Comparison of ENCODE assay signal across 23 mouse cellular contexts in genomic region chr2:28882826-28883485, GRCm38 (mm10). TPM values are rescaled to one million over a fixed set of nuclear protein-coding genes. Genes with fewer than 3 reads are reported as not detected.
DNase-seq lines count a peak whose midpoint lies in the region; ATAC-seq lines count a peak whose summit lies in the region.
"Had no signal": no experiment of that assay in that cellular context is flagged by ENCODE, and none has a peak within 500 bp of the region (broad histone marks: within the 10 kb centered on the region; RNA-seq: fewer than 3 reads in every experiment).

No protein-coding gene starts in this region.

- DNase-seq in heart, adult 8-10 months (ENCODE audit: low spot score): peak; percentile 3
- no peak for DNase-seq in heart, postnatal 4 days
- no peak for DNase-seq in midbrain, embryonic 10.5 days (ENCODE audit: low spot score)
- peak; percentile 14 for DNase-seq in fat pad, adult 2 months (ENCODE audit: extremely low read depth, low read depth, low spot score)
- peak; percentile 54 for DNase-seq in skeletal muscle tissue, adult 2 months (ENCODE audit: low read depth, low spot score)
- DNase-seq in right cerebral cortex, adult 18-20 months: no peak
- DNase-seq: liver; lung, adult 2 months; spleen, adult 18-20 months; thymus, postnatal 14 days had no signal

- H3K27me3 ChIP-seq in midbrain, embryonic 13.5 days: no peaks in the 10 kb centered on the region
- peaks cover 8% of the 10 kb centered on the region for H3K27me3 ChIP-seq in midbrain, embryonic 10.5 days (ENCODE audit: low read depth, poor library complexity, severe bottlenecking)
- H3K27me3 ChIP-seq: embryonic facial prominence, embryonic 13.5 days; forebrain, embryonic 12.5 days; hindbrain, embryonic 12.5 days had no signal

- H3K9me3 ChIP-seq in midbrain, embryonic 13.5 days: no peaks in the 10 kb centered on the region
- no peaks in the 10 kb centered on the region for H3K9me3 ChIP-seq in midbrain, embryonic 10.5 days (replicated peaks)
- H3K9me3 ChIP-seq: embryonic facial prominence, embryonic 13.5 days; forebrain, embryonic 12.5 days; G1E; hindbrain, embryonic 12.5 days had no signal

- H3K4me3 ChIP-seq in midbrain, embryonic 13.5 days (replicated peaks): no peak overlapping the region
- H3K4me3 ChIP-seq in midbrain, embryonic 10.5 days: no peak overlapping the region
- H3K4me3 ChIP-seq: embryonic facial prominence, embryonic 13.5 days; forebrain, embryonic 12.5 days; heart, adult 2 months; hindbrain, embryonic 12.5 days; left cerebral cortex, adult 2 months had no signal

- H3K4me1 ChIP-seq in midbrain, embryonic 13.5 days (replicated peaks): peaks cover 51% of the 10 kb centered on the region
- H3K4me1 ChIP-seq in midbrain, embryonic 10.5 days: peaks cover 45% of the 10 kb centered on the region
- H3K4me1 ChIP-seq: embryonic facial prominence, embryonic 13.5 days had no signal

- no peak overlapping the region for H3K4me2 ChIP-seq in midbrain, embryonic 13.5 days (replicated peaks)
- H3K4me2 ChIP-seq: embryonic facial prominence, embryonic 13.5 days; forebrain, embryonic 12.5 days; hindbrain, embryonic 12.5 days had no signal

- H3K27ac ChIP-seq in midbrain, embryonic 13.5 days: peak overlapping the region; percentile 75
- H3K27ac ChIP-seq in midbrain, embryonic 10.5 days (replicated peaks): no peak overlapping the region
- H3K27ac ChIP-seq: embryonic facial prominence, embryonic 13.5 days; forebrain, embryonic 12.5 days; heart, adult 2 months; hindbrain, embryonic 12.5 days; left cerebral cortex, adult 2 months; macrophage had no signal

- H3K9ac ChIP-seq in midbrain, embryonic 13.5 days (replicated peaks): no peak overlapping the region
- H3K9ac ChIP-seq: embryonic facial prominence, embryonic 13.5 days; forebrain, embryonic 12.5 days; hindbrain, embryonic 12.5 days had no signal

- peaks cover 47% of the 10 kb centered on the region for H3K36me3 ChIP-seq in midbrain, embryonic 13.5 days
- H3K36me3 ChIP-seq in midbrain, embryonic 10.5 days: peaks cover 72% of the 10 kb centered on the region

- WGBS in midbrain, embryonic 13.5 days: 42% methylated on average over 6 of the region's 6 CpGs
- 73% methylated on average over 6 of the region's 6 CpGs for WGBS in midbrain, embryonic 10.5 days

- ATAC-seq in midbrain, embryonic 13.5 days: 0 out of 2 replicates have a peak, but pooled peaks have one; percentile 37
- ATAC-seq: intestine, embryonic 16.5 days had no signal

RNA-seq across cellular contexts. Expression of gene Barhl1, which starts 33.5 kb away (rescaled TPM):
- not detected for total RNA-seq in heart, adult 8-10 months (2022)
- total RNA-seq in heart, postnatal 4 days (2021): not detected
- 29.8 and 41.8 TPM in 2 replicates for polyA plus RNA-seq in midbrain, embryonic 13.5 days (2015; fragmentation: Nextera tagmentation; extraction: Ambion mirVana)
- polyA plus RNA-seq in midbrain, embryonic 10.5 days (2016; fragmentation: Nextera tagmentation; extraction: Ambion mirVana): 10.9 and 13.8 TPM in 2 replicates
- total RNA-seq: adrenal gland, postnatal 36 days; heart, adult 2 months; layer of hippocampus, adult 8-10 months; left cerebral cortex, adult 2 months had no signal
- polyA plus RNA-seq: embryonic facial prominence, embryonic 13.5 days; heart, adult 2 months; intestine, embryonic 16.5 days; kidney, embryonic 16.5 days; macrophage; stomach, embryonic 16.5 days had no signal

RNA-seq across cellular contexts. Expression of gene Ddx31, which starts 42.8 kb away (rescaled TPM):
- 1 to 10 TPM; 3.3 to 4.9 (median 3.8) TPM for total RNA-seq in heart, adult 8-10 months (2022)
- total RNA-seq in heart, postnatal 4 days (2021): 1 to 10 TPM; 5.5 to 6.1 TPM
- 14.1 and 16.9 TPM in 2 replicates for polyA plus RNA-seq in midbrain, embryonic 13.5 days (2015; fragmentation: Nextera tagmentation; extraction: Ambion mirVana)
- 20.4 and 22.0 TPM in 2 replicates for polyA plus RNA-seq in midbrain, embryonic 10.5 days (2016; fragmentation: Nextera tagmentation; extraction: Ambion mirVana)

RNA-seq across cellular contexts. Expression of gene Gtf3c4, which starts 42.8 kb away (rescaled TPM):
- 10 to 100 TPM; 13.5 to 19.8 (median 17.3) TPM for total RNA-seq in heart, adult 8-10 months (2022)
- total RNA-seq in heart, postnatal 4 days (2021): 10 to 100 TPM; 23.2 to 26.7 TPM
- 21.3 and 22.0 TPM in 2 replicates for polyA plus RNA-seq in midbrain, embryonic 13.5 days (2015; fragmentation: Nextera tagmentation; extraction: Ambion mirVana)
- 23.9 and 24.9 TPM in 2 replicates for polyA plus RNA-seq in midbrain, embryonic 10.5 days (2016; fragmentation: Nextera tagmentation; extraction: Ambion mirVana)

Comparison
In these comparisons a context has a peak if more than half of its experiments do, and no peak if none do; other contexts are left out.
1. DNase-seq: peak in heart, adult 8-10 months (single experiment), fat pad, adult 2 months (single experiment) and skeletal muscle tissue, adult 2 months (single experiment); none in heart, postnatal 4 days (single experiment), midbrain, embryonic 10.5 days (single experiment) and right cerebral cortex, adult 18-20 months (single experiment).